Mouse (Mus musculus) layer of hippocampus, adult 9-11 months (tissue): ENCODE measurements at regions not wholly inside any gene's neighbourhood (a gene's known extent, or its start where the extent isn't known, plus 50 kb on each side); places are given as distances from the start of the nearest gene placed in this dataset.

Experiments used
- DNase-seq: peaks from one replicate; pipeline ENCODE4 v3.0.0; 2022

GRCm38 (mm10) chr11:20463173-20463681 lies 79.8 kb upstream of the Sertad2 start:
- DNase-seq = no peak

GRCm38 (mm10) chr11:20464564-20464963 lies 78.5 kb upstream of the Sertad2 start:
- DNase-seq = no peak

GRCm38 (mm10) chr11:20466591-20466990 lies 76.5 kb upstream of the Sertad2 start:
- no peak for DNase-seq

GRCm38 (mm10) chr11:20468319-20469018 lies 74.6 kb upstream of the Sertad2 start:
- DNase-seq = peak; percentile 39

GRCm38 (mm10) chr11:20469368-20469767 lies 73.7 kb upstream of the Sertad2 start:
- DNase-seq = no peak

- DNase-seq = no peak
Observed at GRCm38 (mm10) chr11:20470396-20470795, 72.7 kb upstream of the Sertad2 start.

- DNase-seq = no peak
Observed at GRCm38 (mm10) chr11:20472336-20472735, 70.7 kb upstream of the Sertad2 start.

- no peak for DNase-seq
Observed at GRCm38 (mm10) chr11:20475629-20476028, 67.4 kb upstream of the Sertad2 start.

GRCm38 (mm10) chr11:20476494-20476893 lies 66.6 kb upstream of the Sertad2 start:
- no peak for DNase-seq

GRCm38 (mm10) chr11:20477183-20478037 lies 65.6 kb upstream of the Sertad2 start:
- DNase-seq = peak; percentile 63

- no peak for DNase-seq
Observed at GRCm38 (mm10) chr11:20480632-20481031, 62.4 kb upstream of the Sertad2 start.

- DNase-seq = no peak
Observed at GRCm38 (mm10) chr11:20485371-20485770, 57.7 kb upstream of the Sertad2 start.
